Mouse (Mus musculus): ENCODE measurements around the gene Bub1b.
"Not testable (repeated sequence)": the region's sequence is repeated elsewhere in the genome, so short reads cannot be mapped to it uniquely, and the experiment has no call there.

Gene Bub1b

GRCm38 (mm10) chr2:118618013-118618412 is 20.0 kb downstream of the Bub1b start:
- DNase-seq (ENCODE audit: low read depth, low spot score), result no peak

DNA sequence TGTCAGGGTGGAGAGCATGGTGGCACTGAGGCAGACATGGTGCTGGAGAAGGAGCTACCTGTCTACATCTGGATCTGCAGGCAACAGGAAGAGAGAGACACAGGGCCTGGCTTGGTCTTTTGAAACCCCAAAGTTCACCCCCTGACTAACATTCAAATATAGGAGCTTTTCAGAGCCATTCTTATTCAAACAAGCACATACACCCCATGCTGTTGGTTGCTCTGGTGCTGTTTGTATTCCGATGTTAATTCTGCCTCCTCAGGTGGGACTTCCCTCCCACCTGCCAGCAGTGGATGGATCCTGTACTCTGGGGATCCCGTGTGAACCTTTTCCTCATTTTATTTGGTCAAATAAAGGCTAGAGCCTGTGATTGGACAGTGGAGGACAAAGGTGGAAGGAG is 22.1 kb downstream of the Bub1b start:
- no peak for DNase-seq (ENCODE audit: low read depth, low spot score)

- no peak for DNase-seq (ENCODE audit: low read depth, low spot score)
Observed at GRCm38 (mm10) chr2:118620608-118621007, 22.6 kb downstream of the Bub1b start.

- DNase-seq (ENCODE audit: low read depth, low spot score), result no peak
Observed at GRCm38 (mm10) chr2:118629276-118629675, 31.3 kb downstream of the Bub1b start.

DNA sequence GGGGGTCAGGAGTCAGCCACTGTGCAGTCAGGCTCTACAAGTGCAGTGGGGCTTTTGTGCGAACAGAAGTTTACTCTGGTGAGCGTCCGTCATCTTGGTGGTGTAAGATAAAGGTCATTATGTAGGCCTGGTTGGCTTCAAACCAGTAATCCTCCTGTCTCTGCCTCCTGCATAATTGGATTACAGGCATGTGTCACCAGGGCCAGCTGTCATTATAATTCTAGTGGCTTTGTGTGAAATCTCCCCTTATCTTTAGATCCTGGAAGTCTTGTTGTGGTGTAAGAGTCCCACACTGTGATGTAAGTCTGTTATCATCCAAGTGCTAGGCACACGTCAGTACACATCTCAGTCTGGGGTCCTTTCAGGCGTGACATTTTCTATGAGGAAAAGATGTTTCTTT is 35.4 kb downstream of the Bub1b start:
- DNase-seq (ENCODE audit: low read depth, low spot score), result no peak

- no peak for DNase-seq (ENCODE audit: low read depth, low spot score)
Observed at GRCm38 (mm10) chr2:118637258-118637657, 39.2 kb downstream of the Bub1b start.

DNA sequence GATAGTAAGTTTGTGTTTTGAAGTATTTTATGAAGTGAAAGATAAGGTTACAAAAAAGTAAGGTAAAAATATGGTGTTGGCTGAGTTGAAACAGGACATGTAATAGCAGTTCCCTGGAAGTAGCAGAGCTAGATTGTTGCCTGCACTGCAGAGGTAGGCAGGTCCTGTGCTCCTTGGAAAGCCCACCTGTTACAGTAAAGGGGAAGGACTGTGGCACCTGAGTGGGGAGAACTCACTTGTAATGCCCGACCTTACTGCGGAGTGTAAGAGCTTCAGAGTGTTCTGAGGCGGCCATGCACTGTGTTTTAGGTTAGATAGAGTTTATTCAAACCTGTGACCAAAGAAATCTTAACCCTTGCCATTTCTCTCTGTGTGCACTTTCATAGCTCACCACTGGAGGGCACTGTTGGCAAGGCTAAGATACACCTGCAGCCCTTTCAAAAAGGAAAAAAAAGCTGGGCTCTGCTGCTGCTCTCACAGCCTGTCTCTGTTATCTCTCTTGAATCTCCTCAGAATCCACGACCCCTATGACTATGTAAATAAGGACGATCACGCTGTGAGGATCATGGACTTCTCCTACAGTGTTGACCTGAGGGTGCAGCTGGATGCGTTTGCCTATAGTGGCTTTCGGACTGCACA is 40.0 kb downstream of the Bub1b start:
- DNase-seq (ENCODE audit: low read depth, low spot score), result no peak

DNA sequence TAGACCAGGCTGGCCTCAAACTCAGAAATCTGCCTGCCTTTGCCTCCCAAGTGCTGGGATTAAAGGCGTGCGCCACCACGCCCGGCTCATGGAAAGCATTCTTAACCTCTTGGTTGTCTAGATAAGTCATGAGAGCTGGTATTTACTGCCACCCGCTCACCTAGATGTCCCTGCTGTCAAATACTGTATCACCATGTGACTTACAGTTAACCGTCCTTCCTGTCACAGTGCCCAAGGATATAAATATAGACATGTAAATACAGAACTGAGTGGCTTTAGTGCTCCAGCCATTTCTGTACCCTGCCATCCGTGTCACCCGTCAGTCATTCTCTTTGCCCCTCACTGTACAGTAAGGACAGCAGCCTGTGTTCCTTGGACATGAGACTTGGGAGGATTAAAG is 40.7 kb downstream of the Bub1b start:
- DNase-seq (ENCODE audit: low read depth, low spot score), result no peak

- DNase-seq (ENCODE audit: low read depth, low spot score), result no peak
Observed at GRCm38 (mm10) chr2:118641147-118641546, 43.1 kb downstream of the Bub1b start.

- no peak for DNase-seq (ENCODE audit: low read depth, low spot score)
Observed at GRCm38 (mm10) chr2:118642431-118642830, 44.4 kb downstream of the Bub1b start.

- no peak for DNase-seq (ENCODE audit: low read depth, low spot score)
Observed at GRCm38 (mm10) chr2:118642942-118643341, 44.9 kb downstream of the Bub1b start.

- no peak for DNase-seq (ENCODE audit: low read depth, low spot score)
Observed at GRCm38 (mm10) chr2:118646665-118647064, 48.7 kb downstream of the Bub1b start.

GRCm38 (mm10) chr2:118650697-118651096 is 52.7 kb downstream of the Bub1b start:
- DNase-seq (ENCODE audit: low read depth, low spot score), result not testable (repeated sequence)

- no peak for DNase-seq (ENCODE audit: low read depth, low spot score)
Observed at GRCm38 (mm10) chr2:118656688-118657281, 58.8 kb downstream of the Bub1b start.

- no peak for DNase-seq (ENCODE audit: low read depth, low spot score)
Observed at GRCm38 (mm10) chr2:118658457-118658856, 60.4 kb downstream of the Bub1b start.

- DNase-seq (ENCODE audit: low read depth, low spot score), result no peak
Observed at GRCm38 (mm10) chr2:118659077-118659476, 61.1 kb downstream of the Bub1b start.

DNA sequence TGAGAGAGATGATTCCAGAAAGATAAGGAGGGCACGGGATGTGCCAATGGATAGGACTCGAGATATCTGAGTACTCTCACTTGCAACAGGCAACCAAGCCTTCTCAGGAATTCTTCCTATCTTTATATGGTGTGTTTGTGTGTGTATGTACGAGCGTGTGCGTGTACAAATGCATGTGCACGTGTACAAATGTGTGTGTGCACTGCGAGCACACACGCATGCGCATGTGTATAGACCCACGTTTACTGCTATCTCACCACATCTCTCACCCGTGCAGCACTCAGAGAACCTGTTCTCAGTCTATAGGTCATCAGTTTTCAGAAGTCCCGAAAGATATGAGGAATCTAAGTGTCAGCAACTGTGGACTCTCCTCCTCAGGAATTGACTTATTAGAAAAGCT is 61.5 kb downstream of the Bub1b start:
- no peak for DNase-seq (ENCODE audit: low read depth, low spot score)

DNA sequence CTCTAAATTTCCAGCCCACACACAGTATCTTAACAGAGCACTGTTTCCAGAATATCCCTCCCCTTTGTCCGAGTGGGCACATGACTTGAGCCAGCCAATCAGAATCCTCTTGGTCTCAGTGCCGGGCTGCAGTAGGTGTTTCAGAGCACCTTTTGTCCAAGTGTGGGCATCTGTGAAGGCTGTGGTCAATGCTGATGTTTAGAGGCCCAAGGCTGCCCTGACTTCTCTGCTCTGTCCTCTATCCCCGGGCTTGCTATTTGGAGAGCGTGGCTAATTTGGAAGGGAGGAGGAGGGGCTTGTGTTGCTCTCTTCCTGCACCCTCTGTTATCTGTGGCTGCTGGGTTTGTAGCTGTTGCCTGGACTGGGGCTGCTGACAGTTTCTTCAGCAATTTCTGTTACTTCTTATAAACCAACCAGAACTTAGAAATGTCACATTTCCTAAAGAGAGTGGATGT is 62.0 kb downstream of the Bub1b start:
- DNase-seq (ENCODE audit: low read depth, low spot score), result no peak

GRCm38 (mm10) chr2:118661891-118662290 is 63.9 kb downstream of the Bub1b start:
- DNase-seq (ENCODE audit: low read depth, low spot score), result no peak

- no peak for DNase-seq (ENCODE audit: low read depth, low spot score)
Observed at GRCm38 (mm10) chr2:118662902-118663803, 65.1 kb downstream of the Bub1b start, which contains the start of gene Pak6. TSS of gene Pak6 (plus strand) at chr2:118663303.

DNA sequence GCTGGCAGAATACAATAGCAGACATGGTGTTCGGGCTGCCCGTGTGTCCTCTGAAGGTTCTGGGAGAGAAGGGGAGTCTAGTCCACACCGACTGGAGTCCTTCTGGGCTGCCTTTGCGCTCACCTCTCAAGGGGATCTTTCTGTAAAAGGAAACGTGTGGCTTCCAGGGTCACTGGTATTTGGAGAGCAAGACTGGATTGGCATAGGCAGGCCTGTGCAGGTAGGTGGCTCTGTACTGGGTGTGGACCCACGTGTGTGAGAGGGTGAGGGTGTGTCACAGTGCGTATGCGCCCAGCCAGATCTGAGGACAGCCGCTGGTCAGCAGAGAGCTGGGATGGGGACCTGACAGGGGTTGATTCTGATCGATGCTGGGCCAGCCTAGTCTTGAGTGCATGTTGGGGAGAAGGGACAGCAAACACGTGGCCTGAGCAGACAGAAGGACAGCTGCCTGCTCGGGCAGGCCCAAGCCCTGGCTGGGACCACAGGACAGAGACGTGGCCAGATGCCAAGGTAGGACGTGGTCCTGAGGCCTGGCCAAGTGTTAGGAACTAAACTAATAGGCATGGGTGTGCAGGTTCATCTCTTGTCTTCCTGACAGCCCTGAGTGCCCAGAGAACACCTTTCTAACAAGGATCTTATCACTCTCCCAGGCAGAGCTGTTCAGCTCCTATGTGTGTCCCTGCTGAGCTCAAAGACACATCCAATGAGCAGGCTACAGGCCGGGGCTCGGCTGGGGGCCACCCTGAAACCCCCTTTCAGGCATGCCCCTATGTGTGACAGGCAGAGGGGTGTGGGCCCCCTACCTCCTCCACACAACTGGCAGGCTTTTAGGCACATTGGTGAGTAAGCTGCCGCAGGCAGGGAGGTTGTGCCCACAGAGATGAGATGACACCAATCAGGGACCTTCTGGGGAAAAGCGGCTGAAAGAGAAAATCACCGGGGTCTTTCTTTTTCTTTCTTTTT is 66.1 kb downstream of the Bub1b start:
- no peak for DNase-seq (ENCODE audit: low read depth, low spot score)

Data from WW6 (cell line).